Mouse (Mus musculus): ENCODE measurements around the gene Tmem206. TPM values are rescaled to one million over a fixed set of nuclear protein-coding genes. Genes with fewer than 3 reads are reported as not detected.
A peak's percentile ranks its signal among the peaks of the same experiment; 100 is the strongest.

Tmem206 gene
- total RNA-seq (2021), result 1 to 10 TPM; 3.4 to 4.7 TPM
- long read RNA-seq, experiment 1, transcript Tmem206-201 (8 exons, 2,246 nt), result major isoform, 8 of 9 reads
- long read RNA-seq, experiment 1, partial matches to known transcripts, result 1 of 9 reads
- long read RNA-seq, experiment 1, other reads (novel, unspliced or antisense), result 0 of 9 reads
- long read RNA-seq, experiment 2, transcript Tmem206-201 (8 exons, 2,246 nt), result major isoform, 11 of 12 reads
- long read RNA-seq, experiment 2, partial matches to known transcripts, result 0 of 12 reads
- long read RNA-seq, experiment 2, other reads (novel, unspliced or antisense), result 1 of 12 reads

DNA sequence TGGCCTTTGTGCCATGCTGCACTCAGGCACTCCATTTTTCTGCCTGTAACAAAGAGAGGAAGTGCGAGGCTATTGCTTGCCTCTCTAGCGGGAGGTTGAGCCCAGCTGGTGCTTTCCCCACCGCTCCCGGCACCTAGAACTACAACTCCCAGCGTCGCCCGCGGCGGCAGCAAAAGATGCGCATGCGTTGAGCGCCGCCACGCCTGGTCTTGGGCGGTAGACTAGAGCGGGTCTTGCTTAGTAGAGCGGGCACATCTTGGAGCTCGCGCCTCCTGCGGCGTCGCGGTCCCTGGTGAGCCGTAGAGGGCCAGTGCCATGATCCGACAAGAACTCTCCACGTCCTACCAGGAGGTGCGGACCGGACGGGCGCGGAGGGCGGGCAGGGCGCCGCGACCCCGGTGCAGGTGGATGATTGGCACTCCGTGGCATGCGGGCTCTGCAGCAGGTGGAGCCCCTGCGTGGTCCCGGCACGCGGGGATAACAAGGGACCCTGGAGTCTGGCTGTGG is at the start of gene Tmem206:
Tmem206 (plus strand) TSS at position 187 of the 507 bp plus-strand sequence.
- intact Hi-C loops (cut with DNase I), result no loop called here
- peak; percentile 96 for DNase-seq

DNA sequence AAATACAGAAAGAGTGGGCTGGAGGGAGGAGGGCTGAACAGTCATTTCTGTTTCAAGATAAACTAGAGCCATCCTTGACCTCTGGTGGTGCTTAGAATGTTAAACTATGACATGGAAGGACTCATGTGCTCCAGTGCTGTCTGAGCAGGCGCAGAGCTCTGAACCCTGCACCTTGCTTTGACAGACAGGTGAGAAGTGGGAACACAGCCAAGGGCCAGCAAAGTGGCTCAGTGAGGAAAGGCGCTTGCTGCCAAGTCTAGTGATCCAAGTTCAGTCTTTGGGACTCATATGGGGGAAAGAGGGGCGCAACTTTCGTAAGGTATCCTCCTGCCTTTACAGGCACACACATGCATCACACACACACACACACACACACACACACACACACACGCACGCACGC is 49.5 kb upstream of the Tmem206 start:
- DNase-seq, result no peak
- intact Hi-C loops (cut with DNase I), result loop anchor here (10.0 kb wide), 1 partner anchor 331 kb away; no protein-coding TSS in a partner anchor

DNA sequence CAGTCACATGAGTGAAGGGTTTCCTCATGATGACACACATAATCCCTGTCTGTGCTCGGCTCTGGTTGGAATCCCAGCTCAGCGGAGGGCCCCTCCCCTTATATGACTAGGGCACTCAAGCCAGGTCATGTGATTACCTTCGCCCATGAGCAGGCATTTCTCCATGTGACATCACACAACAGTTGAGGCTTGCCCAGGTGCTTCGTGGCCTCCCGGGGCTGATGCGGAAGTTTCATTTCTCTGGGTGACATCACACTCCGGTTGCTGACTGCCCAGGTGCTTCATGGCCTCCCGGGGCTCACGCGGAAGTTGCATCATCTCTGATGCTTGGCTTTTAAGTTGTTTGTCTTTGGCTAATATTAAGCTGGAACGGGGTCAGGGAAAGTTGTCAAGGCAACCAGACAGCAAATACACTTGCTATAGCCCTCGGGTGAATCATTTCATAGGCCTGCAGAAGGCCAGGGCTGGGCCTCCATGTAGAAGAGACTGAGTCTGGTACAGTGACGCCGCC is 48.1 kb upstream of the Tmem206 start:
- DNase-seq, result no peak
- intact Hi-C loops (cut with DNase I), result loop anchor here (10.0 kb wide), 1 partner anchor 333 kb away; no protein-coding TSS in a partner anchor

DNA sequence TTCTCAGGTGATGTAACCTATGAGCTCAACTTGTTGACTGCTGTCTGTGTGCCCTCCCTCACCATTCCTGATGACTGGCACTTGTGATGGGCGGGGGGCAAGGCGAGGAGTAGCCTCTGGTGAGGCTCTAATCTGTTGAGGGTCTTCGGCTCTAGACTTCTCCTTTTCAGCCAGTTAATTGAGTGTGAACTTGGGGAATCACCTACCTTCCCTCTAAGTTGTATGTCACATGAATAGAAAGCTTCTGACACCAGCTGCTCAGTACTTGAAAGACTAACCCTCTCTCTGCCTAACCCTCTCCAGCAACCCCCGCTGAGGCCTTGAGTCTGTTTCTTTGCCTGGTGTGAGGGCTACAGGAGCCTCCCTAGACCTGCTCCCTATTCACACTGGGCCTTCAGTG is 47.4 kb upstream of the Tmem206 start:
- intact Hi-C loops (cut with DNase I), result loop anchor here (10.0 kb wide), 1 partner anchor 334 kb away; no protein-coding TSS in a partner anchor
- no peak for DNase-seq

DNA sequence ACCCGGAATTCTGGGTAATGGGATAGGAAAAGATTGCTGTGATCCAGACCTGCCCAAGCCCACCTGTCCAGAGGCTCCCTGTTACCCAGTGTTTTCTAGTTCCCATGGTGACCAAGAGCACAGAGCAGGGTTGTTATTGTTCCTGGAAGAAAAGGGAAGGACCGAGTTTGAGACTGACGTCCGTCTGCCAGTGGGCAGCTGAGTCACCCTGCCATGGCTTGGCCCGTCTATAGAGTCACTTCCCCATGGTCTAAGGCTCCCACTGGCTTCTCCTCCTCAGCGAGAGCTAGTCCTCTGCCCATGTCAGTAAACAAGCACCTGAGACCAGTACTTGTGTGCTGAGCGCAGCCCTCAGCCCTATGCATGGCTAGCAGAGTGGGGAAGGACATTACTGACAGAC is 44.5 kb upstream of the Tmem206 start:
- intact Hi-C loops (cut with DNase I), result no loop called here
- DNase-seq, result no peak

DNA sequence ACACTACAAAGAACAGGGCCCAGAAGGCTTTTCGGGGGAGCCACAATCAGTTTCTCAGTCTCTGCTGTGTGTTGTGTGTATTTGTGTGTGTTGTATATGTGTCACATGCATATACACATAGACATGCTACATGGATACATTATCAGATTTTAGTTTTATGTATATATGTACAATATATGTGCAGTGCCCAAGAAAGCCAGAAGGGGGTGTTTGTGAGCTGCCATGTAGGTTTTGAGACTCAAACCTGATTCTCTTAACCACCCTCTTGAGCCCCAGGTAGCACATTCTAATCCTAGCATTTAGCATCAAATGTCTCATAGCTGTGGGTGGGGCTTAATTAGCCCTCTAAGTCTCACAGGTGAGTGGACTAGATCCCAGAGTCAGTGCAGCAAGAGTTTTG is 43.4 kb upstream of the Tmem206 start:
- intact Hi-C loops (cut with DNase I), result no loop called here
- no peak for DNase-seq

DNA sequence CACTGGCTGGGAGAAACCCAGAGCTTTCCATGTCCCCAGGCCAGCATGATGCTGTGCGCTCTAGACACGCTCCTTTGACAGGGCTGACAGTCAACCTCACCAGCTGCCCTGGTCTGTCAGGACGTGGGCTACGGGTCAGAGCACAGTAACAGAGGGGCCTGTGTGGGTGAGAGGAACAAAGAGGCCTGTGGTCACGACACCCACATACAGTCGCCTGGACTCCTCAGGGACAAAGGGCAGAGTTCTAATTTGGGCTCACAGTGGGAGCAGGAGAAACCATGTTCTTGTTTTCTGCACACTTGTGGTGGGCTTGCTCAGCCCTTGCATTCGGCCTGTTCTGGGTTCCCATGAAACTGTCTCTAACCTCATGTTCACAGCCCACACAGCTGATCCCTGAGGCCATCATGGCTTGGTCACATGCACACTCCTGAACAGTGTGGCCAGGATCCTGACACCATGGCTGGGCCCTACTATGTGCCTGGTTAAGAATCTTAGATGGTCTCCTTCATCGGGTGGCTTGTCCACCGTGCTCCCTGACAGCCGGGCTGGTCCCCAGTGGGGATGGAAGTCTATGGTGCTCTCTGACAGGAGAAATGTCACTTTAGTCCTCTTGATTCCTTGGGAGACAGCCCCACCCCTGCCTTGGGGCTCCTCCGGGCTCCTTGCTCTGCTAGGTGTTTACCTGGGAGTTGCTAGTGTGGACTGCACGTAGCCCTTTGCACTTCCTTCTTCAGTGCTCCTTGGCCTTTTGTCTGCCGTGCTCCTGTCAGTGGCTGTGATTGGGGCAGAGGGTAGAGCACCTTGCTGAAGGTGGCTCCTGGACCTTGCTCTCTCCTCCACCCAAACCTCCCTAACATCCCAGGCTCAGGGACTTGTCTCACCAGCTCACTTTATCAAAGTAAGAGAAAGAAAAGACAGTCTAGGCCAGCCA is 42.3 kb upstream of the Tmem206 start:
- intact Hi-C loops (cut with DNase I), result no loop called here
- no peak for DNase-seq

DNA sequence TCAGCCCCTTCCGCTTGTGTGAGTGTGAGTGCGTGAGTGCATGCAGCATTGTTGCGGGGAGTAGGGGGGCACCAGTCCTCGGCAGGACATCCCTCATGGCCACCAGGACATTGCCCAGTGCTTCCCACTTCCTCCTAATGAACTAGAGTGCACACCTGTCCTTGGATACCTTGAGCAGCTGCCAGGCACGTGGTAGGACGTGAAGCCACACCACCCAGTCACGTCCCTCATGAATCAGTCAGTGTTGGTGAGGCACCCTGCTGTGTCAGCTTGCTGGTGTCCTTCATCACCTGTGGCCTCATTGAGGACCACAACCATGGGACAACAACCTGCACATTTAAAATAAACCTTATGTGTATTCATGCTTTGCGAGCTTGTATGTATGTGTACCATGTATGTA is 41.2 kb upstream of the Tmem206 start:
- intact Hi-C loops (cut with DNase I), result no loop called here
- no peak for DNase-seq

DNA sequence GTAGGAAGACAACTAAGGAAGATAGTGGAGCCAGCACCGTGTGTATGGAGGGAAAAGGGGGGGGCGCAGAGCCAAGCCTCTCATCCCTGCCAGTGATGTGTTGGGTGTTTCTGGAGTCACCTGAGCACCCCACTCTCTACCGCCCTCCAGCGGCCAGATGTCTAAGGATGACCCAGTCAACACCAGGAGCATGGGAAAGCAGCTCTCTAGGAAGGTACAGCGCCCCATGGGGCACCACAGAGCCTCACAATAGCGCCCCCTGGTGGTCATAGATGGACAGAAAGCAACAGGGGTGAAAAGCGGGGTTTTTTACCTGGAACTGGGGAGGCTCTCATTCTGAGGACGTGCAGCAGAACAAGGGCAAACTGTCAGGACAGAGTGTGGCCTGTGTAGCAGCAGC is 37.0 kb upstream of the Tmem206 start:
- peak in 1 of 2 experiments; percentile 62 for DNase-seq

DNA sequence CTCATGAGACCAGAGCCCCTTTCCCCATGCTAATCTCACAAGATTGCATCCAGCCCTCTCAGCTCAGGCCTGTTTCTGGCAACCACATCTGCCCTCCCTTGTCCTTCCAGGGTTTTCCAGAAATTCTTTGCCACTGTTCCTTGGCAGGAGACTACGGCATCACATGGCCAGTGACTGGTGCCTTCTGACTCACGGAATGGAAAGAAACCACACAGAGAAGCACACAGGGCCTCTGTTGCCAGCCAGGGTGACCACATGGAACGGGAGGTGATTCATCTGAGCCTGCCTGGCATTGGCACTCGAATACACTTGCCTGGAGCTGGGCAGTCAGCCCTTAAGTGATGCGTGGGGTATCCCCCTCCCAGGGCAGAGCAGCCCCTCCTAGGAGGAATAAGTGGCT is 33.4 kb upstream of the Tmem206 start:
- DNase-seq, result peak; percentile 61 to 75
- intact Hi-C loops (cut with DNase I), result no loop called here

More for the DNA sequence above, 37.0 kb upstream of the Tmem206 start:
- intact Hi-C loops (cut with DNase I), result no loop called here

DNA sequence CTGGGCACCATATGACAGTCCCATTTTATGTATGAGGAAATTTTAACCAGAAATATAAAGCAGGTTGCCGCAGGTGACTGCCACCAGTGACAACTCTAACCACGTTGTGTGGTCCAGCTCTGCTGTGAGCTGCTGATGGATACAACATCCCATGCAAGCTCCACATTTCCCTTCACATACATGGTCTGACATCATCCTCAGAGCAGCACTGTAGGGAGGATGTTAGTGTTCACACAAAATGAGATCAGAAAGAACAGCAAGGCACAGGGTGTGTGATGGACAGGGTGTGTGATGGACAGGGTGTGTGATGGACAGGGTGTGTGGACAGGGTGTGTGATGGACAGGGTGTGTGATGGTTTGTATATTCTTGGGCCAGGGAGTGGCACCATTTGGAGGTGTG is 32.7 kb upstream of the Tmem206 start:
- DNase-seq, result no peak
- intact Hi-C loops (cut with DNase I), result no loop called here

DNA sequence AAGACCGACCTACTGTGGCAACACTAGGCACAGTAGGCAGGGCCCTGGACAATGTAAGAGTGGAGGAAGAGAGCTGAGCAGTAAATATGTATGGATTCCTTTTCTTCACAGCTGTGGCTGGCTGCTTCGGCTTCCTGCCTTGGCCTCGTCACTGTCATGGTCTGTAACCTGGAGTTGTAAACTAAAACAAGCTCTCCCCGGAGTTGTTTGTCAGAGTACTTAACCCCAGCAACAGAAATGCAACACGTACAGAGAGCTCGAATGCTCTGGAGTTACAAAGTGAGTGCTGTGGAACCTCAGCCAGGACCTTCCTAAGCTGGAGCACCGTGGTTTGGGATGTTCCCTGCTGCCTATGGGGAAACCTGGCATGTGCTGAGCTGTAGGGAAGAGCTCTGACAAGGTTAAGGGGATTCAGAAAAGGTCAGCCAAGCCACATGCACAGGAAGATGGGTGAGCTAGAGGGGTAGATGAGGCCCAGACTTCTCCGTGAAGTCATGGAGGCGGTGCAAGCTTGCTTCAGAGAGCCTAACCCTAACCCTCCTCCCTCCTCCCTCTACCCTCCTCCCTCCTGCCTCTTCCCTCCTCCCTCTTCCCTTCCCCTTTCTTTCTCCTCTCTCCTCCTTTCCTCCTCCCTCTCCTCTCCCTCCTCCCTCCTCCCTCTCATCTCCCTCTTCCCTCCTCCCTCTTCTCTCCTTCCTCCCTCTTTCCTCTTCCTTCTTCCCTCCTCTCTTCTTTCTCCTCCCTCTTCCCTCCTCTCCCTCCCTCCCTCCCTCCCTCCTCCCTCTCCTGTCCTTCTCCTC is 31.5 kb upstream of the Tmem206 start:
- intact Hi-C loops (cut with DNase I), result no loop called here
- DNase-seq, result no peak

DNA sequence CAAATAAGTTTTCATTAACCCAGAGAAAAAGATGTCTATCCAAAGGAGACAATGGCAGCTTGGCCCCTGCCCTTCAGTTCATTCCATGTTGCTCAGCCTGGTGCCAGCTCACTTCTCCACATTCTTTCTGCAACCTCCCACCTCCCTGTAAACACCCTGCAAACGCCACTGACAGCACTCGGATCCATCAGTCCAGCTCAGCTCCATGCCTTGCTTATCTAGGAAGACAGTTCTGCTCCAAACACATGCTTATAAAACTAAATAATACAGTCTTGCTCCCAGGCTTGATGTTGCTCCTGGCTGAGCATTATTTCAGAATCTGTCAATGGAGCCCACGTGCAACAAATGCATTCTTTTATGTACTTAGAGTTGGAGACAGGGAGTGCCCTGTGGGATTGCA is 29.9 kb upstream of the Tmem206 start:
- intact Hi-C loops (cut with DNase I), result no loop called here
- no peak for DNase-seq

DNA sequence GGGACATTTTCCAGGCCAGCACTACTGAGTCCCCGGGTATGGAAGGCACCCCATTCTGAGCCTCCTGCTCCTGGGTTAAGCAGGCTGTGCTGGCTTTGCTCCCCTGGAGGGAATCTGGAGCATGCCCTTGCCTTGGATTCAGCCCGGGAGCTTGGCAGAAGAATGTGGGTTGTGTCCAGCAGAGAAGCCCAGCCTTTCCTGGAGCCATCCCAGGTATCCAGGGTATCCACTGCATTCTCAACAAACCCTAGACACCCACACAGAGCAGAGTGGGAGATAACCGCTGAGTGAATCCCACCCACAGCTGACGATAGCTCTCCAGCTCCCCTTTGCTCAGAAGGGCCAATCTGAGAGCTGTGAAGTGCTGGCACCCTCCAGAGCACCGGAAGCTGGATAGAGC is 29.3 kb upstream of the Tmem206 start:
- peak; percentile 65 to 82 for DNase-seq
- intact Hi-C loops (cut with DNase I), result no loop called here

DNA sequence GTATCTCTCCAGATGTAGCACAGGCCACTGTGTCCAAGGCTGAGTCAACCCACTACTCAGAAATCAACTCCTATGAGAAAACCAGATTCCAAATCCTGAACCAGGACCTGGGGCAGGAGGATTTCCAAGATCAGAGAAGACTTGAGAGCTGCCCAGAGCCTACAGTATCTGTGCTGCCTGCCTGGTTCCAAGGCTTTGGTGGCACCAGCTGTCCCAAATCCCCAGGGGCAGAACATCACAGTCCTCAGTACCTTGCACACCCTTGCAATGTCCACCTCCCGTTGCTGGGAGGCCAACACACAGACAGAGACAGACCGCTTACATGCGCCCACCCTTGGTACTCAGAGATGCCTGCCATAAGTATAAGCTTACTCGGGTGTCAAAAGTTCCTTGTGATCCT is 27.4 kb upstream of the Tmem206 start:
- DNase-seq, result no peak
- intact Hi-C loops (cut with DNase I), result no loop called here

DNA sequence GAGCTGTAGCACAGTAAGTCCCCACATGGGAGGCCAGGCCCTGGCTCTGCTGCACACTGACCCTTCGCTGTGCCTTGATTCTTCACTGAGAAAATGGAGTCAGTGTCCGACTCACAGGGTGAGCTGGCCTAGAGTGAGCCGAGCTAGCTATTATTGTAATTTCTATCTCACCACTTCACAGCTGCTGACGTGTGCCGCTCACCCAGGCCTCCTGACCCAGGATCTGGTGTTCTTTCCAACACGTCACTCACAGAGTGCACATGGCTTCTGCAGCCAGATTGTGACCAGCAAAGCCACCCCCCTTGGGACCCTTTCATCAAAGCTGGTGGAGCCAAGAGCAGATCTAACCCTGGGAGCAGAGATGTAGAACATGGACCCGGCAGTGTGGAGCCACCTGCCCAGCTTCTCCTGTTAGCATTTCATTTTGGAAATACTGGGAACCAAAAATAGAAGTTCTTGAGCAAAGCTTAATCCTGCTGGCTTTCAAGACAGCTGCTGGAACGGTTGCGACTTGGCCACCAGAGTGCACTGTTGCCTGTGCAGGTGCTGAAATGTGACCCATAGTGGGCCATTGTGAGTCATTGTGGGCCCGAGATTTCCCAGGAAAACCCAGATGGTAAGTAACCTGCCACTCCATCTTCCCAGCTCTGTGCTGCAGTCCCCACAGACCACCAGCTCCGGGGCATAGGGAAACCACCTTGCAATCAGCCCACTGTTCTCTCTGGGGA is 26.3 kb upstream of the Tmem206 start:
- intact Hi-C loops (cut with DNase I), result no loop called here
- peak; percentile 59 to 67 for DNase-seq

DNA sequence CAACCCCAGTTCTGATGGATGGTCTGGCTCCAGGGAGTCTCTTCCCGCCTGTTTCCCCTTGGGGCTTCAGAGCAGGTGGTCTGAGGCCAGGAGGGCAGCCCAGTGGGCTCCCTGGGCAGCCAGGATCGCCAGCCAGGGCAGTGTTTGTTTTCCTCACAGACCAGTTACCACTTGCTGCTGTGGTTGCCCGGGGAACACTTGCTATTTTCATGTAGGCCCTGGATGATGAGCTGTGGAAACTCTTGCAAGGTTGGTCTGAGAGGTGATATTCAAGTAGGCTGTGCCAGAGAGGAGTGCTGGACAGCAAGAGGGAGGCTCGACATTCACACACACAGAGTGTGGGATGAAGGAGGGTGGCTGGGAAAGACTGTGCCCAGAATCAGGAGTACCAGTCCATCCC is 23.8 kb upstream of the Tmem206 start:
- intact Hi-C loops (cut with DNase I), result no loop called here
- no peak for DNase-seq

DNA sequence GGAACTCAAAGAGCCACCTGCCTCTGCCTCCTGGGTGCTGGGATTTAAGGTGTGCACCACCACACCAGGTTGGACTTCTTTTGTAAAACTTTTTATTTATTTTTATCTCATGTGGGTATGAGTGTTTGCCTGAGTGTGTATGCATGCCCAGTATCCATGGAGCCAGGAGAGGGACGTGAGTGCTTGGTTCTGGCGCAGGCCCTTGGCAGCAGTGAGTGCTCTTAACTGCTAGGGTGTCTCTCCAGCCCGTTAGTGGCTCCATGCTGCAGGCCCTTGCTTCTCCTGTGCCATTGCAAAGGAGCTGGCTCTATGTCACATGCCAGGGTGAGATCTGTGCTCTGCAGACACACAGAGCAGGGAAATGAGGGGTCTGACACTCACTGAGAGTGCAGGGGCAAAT is 22.0 kb upstream of the Tmem206 start:
- no peak for DNase-seq
- intact Hi-C loops (cut with DNase I), result no loop called here

DNA sequence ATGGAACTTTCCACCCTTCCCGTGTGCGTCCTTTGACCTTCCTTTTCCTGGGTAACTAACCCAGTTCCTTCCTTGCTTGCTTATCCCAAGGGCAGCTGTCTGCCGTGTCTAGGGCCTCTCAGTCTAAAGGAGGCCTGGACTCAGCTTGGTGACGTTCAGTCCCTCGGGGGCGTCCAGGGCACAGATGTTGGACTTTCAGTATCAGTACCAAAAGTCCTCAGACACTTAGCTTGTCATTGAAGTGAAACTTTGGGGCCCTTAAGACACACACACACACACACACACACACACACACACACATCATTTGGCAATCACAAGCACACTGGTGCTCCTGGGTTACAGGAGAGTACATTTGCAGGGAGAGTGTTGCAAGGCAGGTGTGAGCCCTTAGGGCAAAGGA is 21.5 kb upstream of the Tmem206 start:
- intact Hi-C loops (cut with DNase I), result no loop called here
- DNase-seq, result no peak

DNA sequence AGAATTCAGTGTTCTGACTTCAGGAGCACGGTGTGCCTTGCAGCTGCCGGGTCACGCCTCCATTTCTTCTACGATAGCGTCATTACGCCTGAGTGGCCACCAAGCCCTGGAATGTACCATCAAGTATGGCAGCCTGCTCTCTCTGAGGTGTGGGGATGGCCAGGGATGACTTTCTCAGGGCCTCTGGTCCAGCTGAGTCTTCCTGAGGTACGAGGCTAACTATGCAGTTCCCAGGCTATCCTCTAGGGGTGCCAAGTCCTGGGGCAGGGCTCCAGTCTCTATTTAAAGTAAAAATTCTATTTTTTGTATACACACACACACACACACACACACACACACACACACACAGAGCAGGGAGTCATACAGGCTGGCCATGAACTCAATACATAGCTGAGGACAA is 20.1 kb upstream of the Tmem206 start:
- intact Hi-C loops (cut with DNase I), result no loop called here
- DNase-seq, result peak in 1 of 2 experiments; percentile 21

Data from heart, postnatal 14 days (tissue).